Mouse (Mus musculus) cerebellum, postnatal 14 days (tissue): Measurements from ENCODE around the gene Ttc7b.
A peak's percentile ranks its signal among the peaks of the same experiment; 100 is the strongest.

Source experiments
- DNase-seq, 2 experiments: peaks; one replicate each; pipeline ENCODE4 v3.0.0; 2021; ENCODE audit warnings: mixed read lengths in 2 of 2

Ttc7b gene

GRCm38 (mm10) chr12:100520077-100520793 is 391 bp downstream of the Ttc7b start:
- DNase-seq, result peak; percentile 73 to 76

GRCm38 (mm10) chr12:100519684-100520076 is 946 bp downstream of the Ttc7b start:
- peak; percentile 54 to 61 for DNase-seq

- no peak for DNase-seq
Measured at GRCm38 (mm10) chr12:100517371-100517770, 3.3 kb downstream of the Ttc7b start.

- no peak for DNase-seq
Measured at GRCm38 (mm10) chr12:100516161-100516838, 4.3 kb downstream of the Ttc7b start.

GRCm38 (mm10) chr12:100515493-100515892 is 5.1 kb downstream of the Ttc7b start:
- DNase-seq, result no peak

GRCm38 (mm10) chr12:100514611-100515010 is 6.0 kb downstream of the Ttc7b start:
- DNase-seq, result no peak

- DNase-seq, result no peak
Measured at GRCm38 (mm10) chr12:100513131-100513530, 7.5 kb downstream of the Ttc7b start.

- no peak for DNase-seq
Measured at GRCm38 (mm10) chr12:100512641-100513040, 8.0 kb downstream of the Ttc7b start.

- no peak for DNase-seq
Measured at GRCm38 (mm10) chr12:100509615-100510282, 10.9 kb downstream of the Ttc7b start.

- DNase-seq, result no peak
Measured at GRCm38 (mm10) chr12:100508668-100509067, 12.0 kb downstream of the Ttc7b start.

- no peak for DNase-seq
Measured at GRCm38 (mm10) chr12:100505484-100505883, 15.1 kb downstream of the Ttc7b start.

GRCm38 (mm10) chr12:100504585-100504984 is 16.0 kb downstream of the Ttc7b start:
- no peak for DNase-seq

- no peak for DNase-seq
Measured at GRCm38 (mm10) chr12:100503659-100504058, 17.0 kb downstream of the Ttc7b start.

GRCm38 (mm10) chr12:100502544-100502943 is 18.1 kb downstream of the Ttc7b start:
- DNase-seq, result no peak

GRCm38 (mm10) chr12:100501261-100501660 is 19.4 kb downstream of the Ttc7b start:
- no peak for DNase-seq

- no peak for DNase-seq
Measured at GRCm38 (mm10) chr12:100499469-100499868, 21.2 kb downstream of the Ttc7b start.

- peak; percentile 40 to 63 for DNase-seq
Measured at GRCm38 (mm10) chr12:100498006-100498405, 22.6 kb downstream of the Ttc7b start.

GRCm38 (mm10) chr12:100495083-100495482 is 25.5 kb downstream of the Ttc7b start:
- no peak for DNase-seq

GRCm38 (mm10) chr12:100493211-100493610 is 27.4 kb downstream of the Ttc7b start:
- no peak for DNase-seq

- DNase-seq, result no peak
Measured at GRCm38 (mm10) chr12:100492676-100493075, 27.9 kb downstream of the Ttc7b start.

- DNase-seq, result peak in 1 of 2 experiments; percentile 46
Measured at GRCm38 (mm10) chr12:100491967-100492611, 28.5 kb downstream of the Ttc7b start.

GRCm38 (mm10) chr12:100489799-100490198 is 30.8 kb downstream of the Ttc7b start:
- DNase-seq, result no peak

GRCm38 (mm10) chr12:100488368-100488767 is 32.3 kb downstream of the Ttc7b start:
- DNase-seq, result no peak
